Mouse (Mus musculus): ENCODE results near the gene Zc3h10.
"Not testable (repeated sequence)": the region's sequence is repeated elsewhere in the genome, so short reads cannot be mapped to it uniquely, and the experiment has no call there.

Gene Zc3h10

DNA sequence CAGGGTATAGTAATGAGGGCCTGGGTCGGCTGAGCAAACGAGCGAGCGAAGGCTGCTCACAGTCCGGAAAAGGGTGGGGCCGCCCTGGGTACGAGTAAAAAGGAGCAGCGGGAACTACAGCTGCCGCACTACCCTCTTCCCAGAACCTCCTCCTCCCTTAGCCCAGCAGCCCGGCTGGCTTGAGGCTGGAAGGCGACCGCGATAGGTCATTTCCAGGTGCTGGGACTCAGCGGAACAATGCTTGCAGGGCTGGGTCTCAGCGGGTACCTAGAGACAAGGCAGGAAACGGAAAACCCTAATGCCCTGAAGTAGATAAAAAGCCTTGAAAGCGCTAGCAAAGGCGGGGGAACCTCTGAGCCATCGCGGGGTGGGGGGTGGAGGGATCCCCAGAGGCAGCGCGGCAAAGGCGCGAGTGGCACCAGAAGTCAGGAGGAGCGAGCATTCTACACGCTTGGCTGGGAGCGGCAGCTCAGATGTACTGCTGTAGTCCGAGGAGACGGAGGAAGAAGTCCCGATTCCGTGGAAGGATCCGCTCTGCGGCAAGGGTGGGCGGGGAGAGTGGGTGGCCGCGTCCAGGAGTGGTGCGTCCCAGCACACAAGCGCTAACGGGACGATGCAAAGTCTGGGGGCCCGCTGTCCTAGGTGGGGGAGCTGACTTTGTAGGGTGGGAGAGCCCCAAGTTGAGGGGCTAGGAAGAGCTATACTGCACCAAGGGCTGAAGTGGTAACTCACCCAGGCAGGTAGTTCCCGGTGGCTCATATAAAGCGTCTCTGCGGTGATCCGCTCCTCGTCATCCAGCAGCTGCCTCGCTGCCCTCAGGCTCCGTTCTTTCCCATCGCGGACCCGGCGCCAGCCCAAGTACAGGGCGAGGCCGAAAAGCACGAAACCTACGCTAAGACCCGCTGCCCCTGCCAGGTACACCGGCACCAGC lies 22.6 kb downstream of the Zc3h10 start:
- peak; percentile 54 to 71 for DNase-seq (ENCODE audit: low spot score in 2 of 2)

GRCm38 (mm10) chr10:128524111-128524731 lies 23.4 kb downstream of the Zc3h10 start:
- DNase-seq (ENCODE audit: low spot score in 2 of 2): no peak

DNA sequence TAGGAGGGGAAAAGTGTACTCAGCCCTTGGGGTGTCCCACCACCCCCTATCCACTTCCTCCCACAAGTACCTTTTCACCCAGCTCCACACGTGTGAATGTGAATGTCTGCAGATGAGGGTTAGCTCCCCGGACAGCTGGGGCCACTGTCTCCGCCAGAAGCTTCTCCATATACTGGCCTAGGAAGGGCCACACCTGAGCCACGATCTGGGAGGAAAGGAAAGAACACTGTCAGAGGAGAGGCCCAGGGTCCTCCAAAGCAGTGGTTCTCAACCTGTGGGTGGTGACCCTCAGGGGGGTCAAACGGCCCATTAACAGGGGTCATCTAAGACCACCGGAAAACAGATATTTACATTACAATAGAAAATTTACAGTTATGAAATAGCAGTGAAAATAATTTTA lies 25.2 kb downstream of the Zc3h10 start:
- DNase-seq (ENCODE audit: low spot score in 2 of 2): no peak

- DNase-seq (ENCODE audit: low spot score in 2 of 2): peak in 1 of 2 experiments; percentile 45
Measured at GRCm38 (mm10) chr10:128520591-128520990, 27.0 kb downstream of the Zc3h10 start.

GRCm38 (mm10) chr10:128518833-128519232 lies 28.7 kb downstream of the Zc3h10 start:
- DNase-seq (ENCODE audit: low spot score in 2 of 2): peak in 1 of 2 experiments; percentile 62

GRCm38 (mm10) chr10:128516677-128517076 lies 30.9 kb downstream of the Zc3h10 start:
- DNase-seq (ENCODE audit: low spot score in 2 of 2): peak in 1 of 2 experiments; percentile 57

DNA sequence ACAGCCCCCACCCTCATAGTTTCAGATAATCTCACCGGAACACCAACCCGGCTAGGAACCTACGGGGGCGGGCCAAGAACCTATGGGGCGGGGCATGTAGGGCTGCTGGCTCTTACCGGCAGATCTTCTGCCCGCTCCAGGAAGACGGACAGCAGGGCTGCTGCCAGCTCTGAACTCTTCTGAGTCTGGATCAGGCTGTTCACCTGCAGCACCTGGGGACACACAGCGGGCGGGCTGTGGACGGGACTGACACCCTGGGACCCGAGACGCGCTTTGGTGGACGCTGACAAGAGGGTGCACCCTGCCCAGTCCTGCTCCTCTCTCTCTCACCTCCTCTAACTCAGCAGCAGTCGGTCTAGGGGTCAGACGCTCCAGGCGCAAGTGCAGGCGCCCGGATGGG lies 31.5 kb downstream of the Zc3h10 start:
- DNase-seq (ENCODE audit: low spot score in 2 of 2): peak in 1 of 2 experiments; percentile 56

DNA sequence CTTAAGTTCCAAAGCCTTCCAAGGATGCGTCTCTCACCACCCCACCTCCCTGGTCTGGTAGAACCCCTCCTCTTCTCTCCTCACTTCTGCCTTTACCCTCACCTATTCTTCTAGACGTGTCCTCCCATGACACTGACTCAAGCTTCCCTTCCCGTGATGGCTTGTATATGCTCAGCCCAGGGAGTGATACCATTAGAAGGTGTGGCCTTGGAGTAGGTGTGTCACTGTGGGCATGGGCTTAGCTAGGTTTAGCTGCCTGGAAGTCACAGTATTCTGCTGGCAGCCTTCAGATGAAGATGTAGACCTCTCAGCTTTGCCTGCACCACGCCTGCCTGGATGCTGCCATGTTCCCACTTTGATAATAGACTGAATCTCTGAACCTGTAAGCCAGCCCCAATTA lies 32.5 kb downstream of the Zc3h10 start:
- DNase-seq (ENCODE audit: low spot score in 2 of 2): no peak

DNA sequence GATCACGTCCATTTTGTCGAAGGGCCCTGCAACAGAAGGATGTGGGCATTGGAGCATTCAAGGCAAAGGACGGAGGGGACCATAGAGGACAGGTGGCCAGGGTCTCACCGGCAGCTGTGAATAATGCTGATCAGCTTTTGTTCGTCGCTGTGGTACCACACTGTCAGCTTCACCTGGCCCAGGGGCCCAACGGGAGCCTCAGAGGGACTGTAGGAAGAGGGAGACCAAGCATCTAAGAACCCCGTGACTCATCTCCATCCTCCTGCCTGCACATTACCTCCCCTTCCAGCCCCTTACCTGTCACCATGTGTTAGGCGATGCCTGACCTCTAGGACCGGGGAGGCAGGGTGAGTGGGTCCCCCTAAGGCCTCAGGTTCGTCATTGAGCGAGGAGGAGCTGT lies 35.8 kb downstream of the Zc3h10 start:
- DNase-seq (ENCODE audit: low spot score in 2 of 2): no peak

DNA sequence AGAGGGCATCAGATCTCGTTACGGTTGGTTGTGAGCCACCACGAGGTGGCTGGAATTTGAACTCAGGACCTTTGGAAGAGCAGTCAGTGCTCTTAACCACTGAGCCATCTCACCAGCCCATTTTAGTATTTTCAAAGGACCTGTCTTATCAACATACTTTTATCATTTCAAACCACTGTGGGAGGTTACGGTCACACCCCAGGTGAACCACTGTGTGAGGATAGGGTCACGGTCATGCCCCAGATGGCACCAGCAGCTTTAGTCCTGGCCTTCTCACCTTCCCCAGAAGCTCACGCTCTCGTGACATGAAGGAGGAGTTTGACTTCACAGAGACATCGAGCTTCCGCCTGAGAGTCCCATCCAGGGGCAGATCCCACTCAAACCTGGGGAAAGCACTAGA lies 36.4 kb downstream of the Zc3h10 start:
- DNase-seq (ENCODE audit: low spot score in 2 of 2): no peak

DNA sequence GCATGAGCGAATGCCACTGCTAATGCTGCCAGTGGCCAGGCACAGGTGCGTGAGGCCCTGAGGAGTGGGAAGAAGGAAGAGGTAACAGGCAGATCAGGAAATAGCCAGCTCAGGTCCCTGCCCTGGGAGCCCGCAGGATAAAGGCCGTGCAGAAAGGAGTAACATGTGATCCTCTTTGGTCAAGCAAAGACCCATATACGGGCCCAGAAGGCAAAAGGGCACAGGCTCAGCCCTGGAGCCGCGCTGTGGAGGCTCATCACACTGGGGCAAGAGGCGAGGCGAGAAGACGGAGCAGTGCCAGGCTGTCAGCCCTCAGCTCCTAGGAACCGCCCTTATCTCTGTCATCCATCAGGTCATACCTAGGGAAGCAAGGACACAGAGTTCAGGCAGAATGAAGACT lies 37.3 kb downstream of the Zc3h10 start:
- no peak for DNase-seq (ENCODE audit: low spot score in 2 of 2)

DNA sequence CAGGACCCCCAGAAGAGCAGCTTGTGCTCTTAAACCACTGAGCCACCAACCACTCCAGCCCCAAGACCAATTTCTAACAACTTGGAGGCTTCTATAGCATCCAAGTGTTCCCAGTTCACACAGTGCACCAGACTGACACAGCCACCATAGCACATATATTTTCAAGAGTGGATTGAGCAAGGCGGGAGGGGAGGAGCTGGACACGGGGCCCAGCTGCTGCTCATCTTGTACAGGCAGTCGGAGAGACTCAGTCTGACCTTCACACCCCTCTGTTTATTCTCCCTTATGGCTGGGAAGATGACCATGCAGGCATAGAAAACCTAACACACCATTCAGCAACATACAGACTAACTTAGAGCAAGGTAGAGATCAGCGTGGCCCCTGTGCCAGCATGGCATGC lies 37.7 kb downstream of the Zc3h10 start:
- no peak for DNase-seq (ENCODE audit: low spot score in 2 of 2)

DNA sequence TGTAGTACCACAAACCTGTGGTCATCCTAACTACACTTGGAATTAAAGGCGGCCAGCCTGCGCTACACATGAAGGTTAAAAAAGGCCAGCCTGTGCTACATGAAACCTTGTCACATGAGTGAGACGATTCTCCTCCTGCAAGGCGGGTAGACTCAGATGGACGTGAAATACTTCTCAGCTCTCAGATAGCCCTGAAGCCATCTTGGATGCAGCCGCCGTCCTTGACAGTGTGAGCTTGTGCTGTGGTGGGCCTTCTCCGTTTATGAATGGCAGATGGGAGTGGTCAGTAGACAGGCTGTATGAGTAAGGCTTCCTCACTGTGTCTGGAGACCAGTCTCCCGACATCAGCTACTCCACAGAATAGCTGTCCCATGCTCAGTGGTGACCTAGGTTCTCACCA lies 38.4 kb downstream of the Zc3h10 start:
- no peak for DNase-seq (ENCODE audit: low spot score in 2 of 2)

GRCm38 (mm10) chr10:128508260-128508659 lies 39.3 kb downstream of the Zc3h10 start:
- DNase-seq (ENCODE audit: low spot score in 2 of 2): no peak

DNA sequence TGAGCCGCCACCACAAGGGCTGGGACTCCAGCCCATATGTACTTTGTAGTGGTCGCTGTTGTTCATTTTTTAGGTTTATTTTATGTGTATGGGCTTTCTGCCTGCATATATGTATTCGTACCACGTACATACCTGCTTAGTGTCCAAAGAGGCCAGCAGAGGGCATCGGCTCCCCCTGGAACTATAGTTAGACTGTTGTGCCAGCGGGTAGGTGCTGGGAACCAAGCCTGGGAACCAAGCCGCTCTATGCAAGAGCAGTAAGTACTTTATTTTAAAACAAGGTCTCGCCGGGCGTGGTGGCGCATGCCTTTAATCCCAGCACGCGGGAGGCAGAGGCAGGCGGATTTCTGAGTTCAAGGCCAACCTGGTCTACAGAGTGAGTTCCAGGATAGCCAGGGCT lies 41.6 kb downstream of the Zc3h10 start:
- DNase-seq (ENCODE audit: low spot score in 2 of 2): no peak

GRCm38 (mm10) chr10:128505371-128505667 lies 42.3 kb downstream of the Zc3h10 start:
- not testable (repeated sequence) for DNase-seq (ENCODE audit: low spot score in 2 of 2)

DNA sequence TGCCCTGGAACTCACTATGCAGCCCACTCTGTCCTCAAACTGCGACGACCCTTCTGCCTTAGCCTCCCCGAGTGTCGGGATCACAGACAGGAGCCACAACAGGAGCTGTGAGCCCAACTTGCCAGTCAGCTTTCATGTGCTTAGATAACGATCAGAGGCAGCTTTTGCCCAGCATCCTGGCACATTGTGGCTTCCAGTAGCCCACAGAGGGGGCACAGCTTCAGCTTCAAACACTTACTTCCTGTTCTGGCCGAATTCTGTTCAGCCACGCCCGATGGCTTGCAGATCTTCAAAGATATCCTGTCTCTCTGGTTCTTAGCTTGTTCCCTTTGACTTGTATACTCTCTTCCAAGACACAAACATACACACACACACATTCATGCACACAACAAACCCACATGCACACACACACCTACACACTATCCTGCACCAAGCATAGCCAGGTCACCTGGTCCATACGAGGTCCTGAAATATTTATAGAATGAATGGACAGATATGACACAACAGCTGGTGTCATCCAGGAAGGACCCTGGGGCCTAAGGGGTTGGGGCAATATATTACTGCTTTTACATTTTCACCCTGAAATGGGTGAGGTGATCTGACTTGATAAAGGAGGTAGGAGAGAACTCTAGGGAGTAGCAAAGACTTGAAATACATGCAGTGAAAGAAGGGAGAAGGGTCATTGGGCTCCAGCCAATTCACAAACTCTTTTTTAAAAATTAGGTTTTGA lies 42.8 kb downstream of the Zc3h10 start:
- DNase-seq (ENCODE audit: low spot score in 2 of 2): no peak

- DNase-seq (ENCODE audit: low spot score in 2 of 2): no peak
Measured at GRCm38 (mm10) chr10:128504012-128504411, 43.6 kb downstream of the Zc3h10 start.

DNA sequence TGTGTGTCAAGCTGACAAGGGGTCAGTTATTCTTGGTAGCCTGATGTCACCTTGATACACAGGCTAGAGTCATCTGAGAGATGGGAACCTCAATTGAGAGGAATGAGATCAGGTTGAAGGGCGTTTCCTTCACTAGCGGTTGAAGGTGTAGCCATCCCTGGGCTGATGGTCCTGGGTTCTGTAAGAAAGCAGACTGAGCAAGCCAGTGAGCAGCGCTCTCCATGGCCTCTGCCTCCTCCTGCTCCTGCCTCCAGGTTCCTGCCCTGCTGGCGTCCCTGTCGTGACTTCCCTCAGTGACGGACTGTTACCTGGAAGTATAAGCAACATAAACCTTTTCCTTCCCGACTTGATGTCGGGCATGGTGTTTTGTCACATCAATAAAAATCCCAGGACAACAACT lies 44.0 kb downstream of the Zc3h10 start:
- DNase-seq (ENCODE audit: low spot score in 2 of 2): no peak

DNA sequence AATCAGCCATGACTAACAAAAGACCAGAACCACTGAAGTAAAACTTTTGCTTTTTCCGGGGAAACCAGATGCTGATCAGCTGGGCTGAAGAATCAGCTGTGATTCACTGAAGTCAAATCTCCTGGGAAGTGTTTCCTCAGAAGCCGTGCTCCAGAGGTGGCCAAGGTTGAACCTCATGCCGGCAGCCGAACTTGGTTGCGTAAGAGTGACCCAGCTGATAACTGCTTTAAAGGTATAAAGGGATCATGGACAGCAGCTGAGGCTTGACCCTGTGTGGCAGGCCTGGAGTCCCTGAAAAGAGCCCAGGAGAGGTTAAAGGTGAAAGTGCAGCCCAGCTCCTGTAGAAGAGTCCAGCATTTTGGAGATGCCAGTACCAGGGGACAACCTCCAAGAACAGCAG lies 45.2 kb downstream of the Zc3h10 start:
- DNase-seq (ENCODE audit: low spot score in 2 of 2): no peak

DNA sequence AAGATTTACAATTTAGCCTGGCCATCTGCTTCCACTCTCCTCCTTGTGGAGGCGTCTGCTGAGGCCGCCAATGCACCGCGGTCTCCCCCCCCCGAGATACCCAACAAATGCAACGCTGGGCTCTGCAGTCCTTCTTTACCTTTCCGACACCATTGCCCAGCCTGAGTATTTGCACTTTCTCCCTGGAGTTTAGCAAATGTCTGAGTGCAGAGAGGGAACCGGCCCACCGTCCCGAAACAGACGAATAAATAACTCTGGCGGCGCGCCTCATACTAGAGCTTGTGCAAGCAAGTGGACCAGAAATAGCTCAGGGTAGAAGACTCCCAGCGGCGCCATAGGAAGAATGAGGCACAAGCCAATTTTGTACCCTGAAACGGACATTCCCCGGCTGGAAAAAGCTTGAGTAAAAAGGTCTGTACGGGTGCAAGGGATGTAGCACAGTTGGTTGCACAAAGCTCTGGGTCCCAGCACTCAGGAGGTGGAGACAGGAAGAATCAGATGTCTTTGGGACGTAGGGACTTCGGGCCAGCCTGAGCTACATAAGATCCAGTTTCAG lies 48.4 kb downstream of the Zc3h10 start:
- no peak for DNase-seq (ENCODE audit: low spot score in 2 of 2)

DNA sequence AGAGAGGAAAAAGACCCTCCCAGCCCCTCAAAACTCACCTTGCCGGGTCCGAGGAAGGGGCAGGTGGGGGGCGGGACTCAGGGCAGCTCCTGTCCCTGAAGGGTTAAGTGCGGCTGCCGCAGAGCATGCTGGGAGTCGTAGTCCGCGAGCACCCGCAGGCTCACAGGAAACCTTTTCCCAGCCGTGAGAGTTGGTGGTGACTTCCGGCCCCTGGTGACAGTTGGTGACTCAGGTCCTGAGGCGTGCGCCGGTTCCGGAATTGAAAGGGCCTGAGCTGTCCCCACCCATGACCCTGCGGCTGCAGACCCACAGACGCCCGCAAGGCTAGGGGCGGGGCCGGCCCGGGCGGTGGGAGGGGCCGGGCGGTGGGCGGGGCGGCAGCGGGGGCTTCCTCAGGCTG lies 49.0 kb downstream of the Zc3h10 start, which contains the start of gene Myl6b:
Myl6b (minus strand) TSS at position 96 of the 400 bp plus-strand sequence.
- DNase-seq (ENCODE audit: low spot score in 2 of 2): peak; percentile 92 to 93

All from urinary bladder, postnatal 4 days (tissue).